Mouse (Mus musculus): ENCODE data around the gene Filip1. TPM values are rescaled to one million over a fixed set of nuclear protein-coding genes. Genes with fewer than 3 reads are reported as not detected.

Gene Filip1
- polyA plus RNA-seq, 1 experiment from 2014 or later = 10.1 TPM

- no peaks in the 10 kb centered on the region for H3K9me3 ChIP-seq (ENCODE audit: low read length)
- DNase-seq (ENCODE audit: low spot score) = peak; percentile 35
- 46% methylated on average over 9 of the region's 9 CpGs for WGBS
- ATAC-seq = peak; percentile 27
- no peaks in the 10 kb centered on the region for H3K36me3 ChIP-seq (ENCODE audit: insufficient read depth, low read length)
- no peak overlapping the region for H3K9ac ChIP-seq (replicated peaks; ENCODE audit: low read depth)
- H3K27ac ChIP-seq (ENCODE audit: low read length) = 0 out of 2 replicates have a peak overlapping the region, but pooled peaks have one; percentile 3
- no peak for TF ChIP-seq CTCF (IDR thresholded peaks at IDR 0.05)
- no peak for TF ChIP-seq EP300 (IDR thresholded peaks at IDR 0.05)
- H3K4me3 ChIP-seq (ENCODE audit: low read depth, low read length) = no peak overlapping the region
- H3K4me2 ChIP-seq (replicated peaks; ENCODE audit: low read depth, low read length) = no peak overlapping the region
- H3K27me3 ChIP-seq (replicated peaks; ENCODE audit: insufficient read depth, low read length) = no peaks in the 10 kb centered on the region
- peaks cover 8% of the 10 kb centered on the region for H3K4me1 ChIP-seq (ENCODE audit: insufficient read depth, low read depth, low read length)
Measured at GRCm38 (mm10) chr9:79919750-79920539, 92.7 kb downstream of the Filip1 start.

GRCm38 (mm10) chr9:79919303-79919721 is 93.3 kb downstream of the Filip1 start:
- no peaks in the 10 kb centered on the region for H3K9me3 ChIP-seq (ENCODE audit: low read length)
- WGBS = 40% methylated on average over 7 of the region's 7 CpGs
- no peaks in the 10 kb centered on the region for H3K36me3 ChIP-seq (ENCODE audit: insufficient read depth, low read length)
- H3K27ac ChIP-seq (ENCODE audit: low read length) = no peak overlapping the region
- TF ChIP-seq CTCF (IDR thresholded peaks at IDR 0.05) = no peak
- no peak for TF ChIP-seq EP300 (IDR thresholded peaks at IDR 0.05)
- DNase-seq (ENCODE audit: low spot score) (no peak), ATAC-seq (peak; percentile 40)
- no peak overlapping the region for H3K4me3 ChIP-seq (ENCODE audit: low read depth, low read length)
- H3K4me2 ChIP-seq (replicated peaks; ENCODE audit: low read depth, low read length) = no peak overlapping the region
- H3K9ac ChIP-seq (replicated peaks; ENCODE audit: low read depth) = no peak overlapping the region
- no peaks in the 10 kb centered on the region for H3K27me3 ChIP-seq (replicated peaks; ENCODE audit: insufficient read depth, low read length)
- peaks cover 8% of the 10 kb centered on the region for H3K4me1 ChIP-seq (ENCODE audit: insufficient read depth, low read depth, low read length)

GRCm38 (mm10) chr9:79918325-79919117 is 94.1 kb downstream of the Filip1 start:
- no peak for TF ChIP-seq EP300 (IDR thresholded peaks at IDR 0.05)
- TF ChIP-seq CTCF (IDR thresholded peaks at IDR 0.05) = no peak
- Histone ChIP-seq H3K27ac (ENCODE audit: low read length) (no peak overlapping the region), H3K27me3 (replicated peaks; ENCODE audit: insufficient read depth, low read length) (no peaks in the 10 kb centered on the region), H3K4me1 (ENCODE audit: insufficient read depth, low read depth, low read length) (peaks cover 8% of the 10 kb centered on the region), H3K4me3 (ENCODE audit: low read depth, low read length) (no peak overlapping the region), H3K36me3 (ENCODE audit: insufficient read depth, low read length) (no peaks in the 10 kb centered on the region), H3K9me3 (ENCODE audit: low read length) (no peaks in the 10 kb centered on the region), H3K4me2 (replicated peaks; ENCODE audit: low read depth, low read length) (no peak overlapping the region), H3K9ac (replicated peaks; ENCODE audit: low read depth) (no peak overlapping the region)
- DNase-seq (ENCODE audit: low spot score) (no peak), ATAC-seq (no peak)
- 41% methylated on average over 10 of the region's 10 CpGs for WGBS

- no peak overlapping the region for H3K27ac ChIP-seq (ENCODE audit: low read length)
- DNase-seq (ENCODE audit: low spot score) (no peak), ATAC-seq (no peak)
- H3K27me3 ChIP-seq (replicated peaks; ENCODE audit: insufficient read depth, low read length) = no peaks in the 10 kb centered on the region
- H3K9ac ChIP-seq (replicated peaks; ENCODE audit: low read depth) = no peak overlapping the region
- H3K4me2 ChIP-seq (replicated peaks; ENCODE audit: low read depth, low read length) = no peak overlapping the region
- peaks cover under 1% of the 10 kb centered on the region; the same call in 1 of the 2 replicates for H3K4me1 ChIP-seq (ENCODE audit: insufficient read depth, low read depth, low read length)
- no peaks in the 10 kb centered on the region for H3K9me3 ChIP-seq (ENCODE audit: low read length)
- no peak overlapping the region for H3K4me3 ChIP-seq (ENCODE audit: low read depth, low read length)
- H3K36me3 ChIP-seq (ENCODE audit: insufficient read depth, low read length) = no peaks in the 10 kb centered on the region
- TF ChIP-seq CTCF (IDR thresholded peaks at IDR 0.05) (no peak), EP300 (IDR thresholded peaks at IDR 0.05) (no peak)
- WGBS = 32% methylated on average over 4 of the region's 4 CpGs
Measured at GRCm38 (mm10) chr9:79914276-79914675, 98.4 kb downstream of the Filip1 start.

GRCm38 (mm10) chr9:79912971-79913370 is 99.7 kb downstream of the Filip1 start:
- no peak overlapping the region for H3K4me2 ChIP-seq (replicated peaks; ENCODE audit: low read depth, low read length)
- H3K9me3 ChIP-seq (ENCODE audit: low read length) = no peaks in the 10 kb centered on the region
- H3K27ac ChIP-seq (ENCODE audit: low read length) = no peak overlapping the region

GRCm38 (mm10) chr9:79910166-79910565 is 102.5 kb downstream of the Filip1 start:
- Histone ChIP-seq H3K27ac (ENCODE audit: low read length) (no peak overlapping the region), H3K27me3 (replicated peaks; ENCODE audit: insufficient read depth, low read length) (no peaks in the 10 kb centered on the region), H3K36me3 (ENCODE audit: insufficient read depth, low read length) (no peaks in the 10 kb centered on the region), H3K9ac (replicated peaks; ENCODE audit: low read depth) (no peak overlapping the region), H3K4me1 (ENCODE audit: insufficient read depth, low read depth, low read length) (no peaks in the 10 kb centered on the region), H3K9me3 (ENCODE audit: low read length) (no peaks in the 10 kb centered on the region), H3K4me2 (replicated peaks; ENCODE audit: low read depth, low read length) (no peak overlapping the region), H3K4me3 (ENCODE audit: low read depth, low read length) (no peak overlapping the region)
- 98% methylated on average over 3 of the region's 3 CpGs for WGBS
- no peak for TF ChIP-seq EP300 (IDR thresholded peaks at IDR 0.05)
- TF ChIP-seq CTCF (IDR thresholded peaks at IDR 0.05) = no peak
- DNase-seq (ENCODE audit: low spot score) (no peak), ATAC-seq (no peak)

More at GRCm38 (mm10) chr9:79912971-79913370, 99.7 kb downstream of the Filip1 start:
- TF ChIP-seq CTCF (IDR thresholded peaks at IDR 0.05) = no peak
- 91% methylated on average over 5 of the region's 5 CpGs for WGBS
- ATAC-seq (no peak), DNase-seq (ENCODE audit: low spot score) (no peak)
- Histone ChIP-seq H3K9ac (replicated peaks; ENCODE audit: low read depth) (no peak overlapping the region), H3K27me3 (replicated peaks; ENCODE audit: insufficient read depth, low read length) (no peaks in the 10 kb centered on the region), H3K4me1 (ENCODE audit: insufficient read depth, low read depth, low read length) (no peaks in the 10 kb centered on the region), H3K4me3 (ENCODE audit: low read depth, low read length) (no peak overlapping the region), H3K36me3 (ENCODE audit: insufficient read depth, low read length) (no peaks in the 10 kb centered on the region)
